Mouse (Mus musculus): ENCODE measurements around the gene Daw1.

Gene Daw1

DNA sequence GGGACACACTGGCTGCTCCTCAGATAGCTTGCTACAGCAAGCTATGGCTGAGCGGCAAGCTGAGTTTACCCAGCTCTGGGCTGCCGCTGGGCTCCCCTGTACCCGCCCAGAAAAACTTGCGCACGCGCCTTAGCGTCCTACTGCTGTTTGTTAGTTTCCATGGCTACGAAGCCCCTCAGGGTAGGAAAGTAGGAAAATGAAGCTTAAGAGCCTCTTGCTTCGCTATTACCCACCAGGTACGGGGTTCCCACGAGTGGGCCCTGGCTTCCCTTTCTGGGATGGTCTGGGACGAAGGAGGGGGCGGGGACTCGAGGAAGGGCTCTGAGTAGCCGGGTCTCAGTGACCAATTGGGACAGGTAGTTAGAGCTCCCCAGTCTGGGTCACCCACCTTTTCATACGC, at the start of gene Daw1:
Gene Daw1 (plus strand): TSS at position 150 of the 400 bp plus-strand sequence.
- peak; percentile 39 for DNase-seq

DNA sequence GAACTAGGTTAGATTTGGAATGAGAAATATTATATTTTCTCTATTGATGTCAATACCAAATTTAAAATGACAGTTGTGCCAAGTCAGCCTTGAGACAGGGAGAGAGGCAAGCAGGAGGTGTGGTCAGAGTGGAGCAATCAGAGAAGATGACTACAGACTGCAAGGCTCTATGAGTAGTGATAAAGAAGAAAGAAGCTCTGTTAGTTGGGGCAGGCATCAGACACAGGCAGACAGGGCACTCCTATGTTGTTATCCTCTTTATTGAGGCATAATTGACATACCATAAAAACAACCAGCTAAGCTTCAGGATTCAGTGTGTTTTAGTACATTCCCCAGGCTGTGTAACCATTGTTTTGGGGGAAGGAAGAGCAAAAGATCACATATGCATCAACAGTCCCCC, 48.6 kb upstream of the Daw1 start:
- DNase-seq = no peak

DNA sequence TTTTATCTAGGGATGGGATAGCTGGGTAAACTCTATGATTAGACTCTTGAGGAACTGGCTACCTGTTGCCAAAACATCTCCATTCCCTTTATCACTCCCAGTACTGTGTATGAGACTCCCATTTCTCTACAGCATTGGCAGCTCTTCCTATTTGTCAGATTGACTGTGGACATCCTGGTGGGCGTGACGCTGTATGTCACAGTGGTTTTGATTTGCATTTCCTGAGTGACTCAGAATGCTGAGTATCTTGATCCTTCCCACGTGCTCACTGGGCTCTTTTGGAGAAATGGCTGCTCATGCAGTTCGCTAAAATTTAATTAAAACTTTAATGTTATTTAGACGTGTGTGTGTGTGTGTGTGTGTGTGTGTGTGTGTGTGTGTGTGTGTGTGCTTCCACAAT, 47.8 kb upstream of the Daw1 start:
- peak; percentile 7 for DNase-seq

DNA sequence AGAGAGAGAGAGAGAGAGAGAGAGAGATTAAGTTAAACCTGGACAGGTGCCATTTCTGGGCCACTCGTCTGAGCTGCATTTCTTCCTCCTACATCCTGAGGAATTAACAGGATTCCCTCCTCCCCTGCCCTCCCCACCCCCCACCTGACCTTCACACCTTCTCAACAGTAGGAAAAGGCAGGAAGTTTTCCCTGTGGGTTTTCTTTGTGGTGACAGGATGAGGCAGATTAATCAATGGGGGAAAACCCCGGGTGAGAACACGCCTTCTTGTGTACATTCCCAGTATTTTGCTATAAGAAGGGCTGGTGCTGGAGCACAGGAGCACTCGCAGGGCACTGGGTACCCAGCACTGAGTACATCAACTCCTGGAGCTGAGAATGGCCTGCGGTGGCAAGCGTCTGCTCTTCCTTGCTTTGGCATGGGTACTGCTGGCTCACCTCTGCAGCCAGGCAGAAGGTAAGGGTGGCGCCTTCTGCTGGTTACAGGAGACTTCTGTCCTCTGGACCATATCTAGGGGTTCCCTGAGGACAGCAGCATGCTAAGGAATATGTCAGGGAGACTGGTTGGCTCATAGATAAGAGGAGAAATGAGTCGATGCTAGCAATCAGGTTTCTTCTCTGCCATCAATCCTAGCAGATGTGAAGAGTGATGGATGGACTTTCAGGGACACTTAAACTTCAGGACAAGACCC, 43.0 kb upstream of the Daw1 start, which contains the start of gene Ccl20:
Gene Ccl20 (plus strand): TSS at position 320 of the 691 bp plus-strand sequence.
- DNase-seq = no peak

DNA sequence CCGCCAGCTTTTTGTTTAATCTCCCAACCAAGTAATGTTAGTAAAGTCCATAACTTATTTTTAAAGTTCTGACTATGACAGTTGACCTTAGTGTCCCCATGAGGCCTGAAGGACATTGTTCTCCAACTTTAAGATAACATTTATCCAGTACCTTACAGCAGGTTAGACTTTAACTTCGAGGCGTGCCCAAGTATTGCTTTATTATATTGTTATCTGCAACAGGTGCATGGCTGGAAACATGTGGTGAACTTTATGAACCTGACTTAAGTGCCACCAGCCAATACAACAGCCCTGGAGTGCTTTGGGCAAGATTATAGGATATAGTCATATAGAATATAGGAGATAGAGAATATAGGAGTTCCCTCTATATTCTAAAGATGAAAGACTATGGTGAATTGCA, 42.3 kb upstream of the Daw1 start:
- no peak for DNase-seq

DNA sequence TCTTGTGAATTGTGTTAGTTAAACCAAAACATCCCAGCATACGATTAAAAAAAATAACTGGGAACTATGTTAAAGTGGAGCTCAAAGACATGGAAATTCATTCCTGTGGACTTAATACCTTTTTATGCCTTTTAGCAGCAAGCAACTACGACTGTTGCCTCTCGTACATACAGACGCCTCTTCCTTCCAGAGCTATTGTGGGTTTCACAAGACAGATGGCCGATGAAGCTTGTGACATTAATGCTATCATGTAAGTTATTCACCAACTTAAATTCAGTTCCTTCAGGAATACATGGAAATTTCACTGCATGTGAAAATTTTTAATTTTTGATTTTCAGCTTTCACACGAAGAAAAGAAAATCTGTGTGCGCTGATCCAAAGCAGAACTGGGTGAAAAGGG, 41.9 kb upstream of the Daw1 start:
- peak; percentile 39 for DNase-seq

DNA sequence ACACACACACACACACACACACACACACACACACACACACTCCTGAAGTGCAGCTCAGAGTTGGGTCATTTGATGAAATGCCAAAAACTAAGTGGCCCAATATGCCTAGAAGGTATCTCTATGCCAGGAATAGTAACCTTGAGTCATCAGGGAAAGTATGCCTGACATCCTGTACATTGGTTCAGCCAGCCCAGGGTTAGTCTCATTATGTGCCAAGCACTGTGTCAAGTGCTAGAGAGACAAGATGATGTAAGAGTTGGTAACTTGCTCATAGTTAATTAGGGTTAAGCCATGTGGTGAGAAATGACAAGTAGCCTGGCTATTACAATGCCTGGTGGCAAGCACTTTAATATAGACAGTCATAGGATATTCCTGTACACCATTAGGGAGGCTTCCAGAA, 39.6 kb upstream of the Daw1 start:
- DNase-seq = no peak

DNA sequence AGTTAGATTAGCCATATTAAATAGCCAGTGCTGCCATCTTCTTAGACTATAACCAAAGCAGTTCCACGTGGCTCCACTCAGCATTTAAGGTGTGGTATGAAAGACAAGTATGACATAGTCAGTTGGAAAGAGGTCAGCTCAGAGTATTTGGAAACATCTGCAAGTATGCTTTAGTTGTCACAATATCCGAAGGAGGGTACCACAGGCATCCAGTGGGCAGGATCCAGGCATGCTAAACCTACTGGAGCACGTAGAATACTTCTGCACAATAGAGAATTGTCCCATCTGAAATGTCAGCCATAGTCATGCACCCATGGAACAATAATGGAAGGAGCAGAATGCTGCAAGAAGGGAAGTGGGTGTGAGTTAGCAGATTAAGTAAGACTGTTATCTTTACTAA, 39.2 kb upstream of the Daw1 start:
- no peak for DNase-seq

DNA sequence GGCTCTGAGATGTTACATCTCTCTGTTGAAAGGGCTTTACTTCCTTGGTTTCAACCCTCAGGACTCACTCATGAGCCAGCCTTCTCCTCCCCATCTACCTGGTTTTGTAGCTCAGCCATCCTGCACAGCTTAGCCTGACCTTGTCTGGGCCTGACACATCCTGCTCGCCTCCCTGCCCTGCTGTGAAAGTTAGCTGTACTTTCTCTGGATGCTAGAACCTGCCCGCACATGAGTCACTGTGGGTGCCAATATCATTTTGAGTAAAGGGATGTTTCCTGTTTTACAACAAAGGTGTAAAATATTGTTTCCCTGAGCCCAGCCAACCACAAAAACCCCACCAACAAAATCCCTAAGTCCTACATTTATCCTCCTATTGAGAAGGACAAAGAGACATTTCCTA, 36.4 kb upstream of the Daw1 start:
- DNase-seq = no peak

DNA sequence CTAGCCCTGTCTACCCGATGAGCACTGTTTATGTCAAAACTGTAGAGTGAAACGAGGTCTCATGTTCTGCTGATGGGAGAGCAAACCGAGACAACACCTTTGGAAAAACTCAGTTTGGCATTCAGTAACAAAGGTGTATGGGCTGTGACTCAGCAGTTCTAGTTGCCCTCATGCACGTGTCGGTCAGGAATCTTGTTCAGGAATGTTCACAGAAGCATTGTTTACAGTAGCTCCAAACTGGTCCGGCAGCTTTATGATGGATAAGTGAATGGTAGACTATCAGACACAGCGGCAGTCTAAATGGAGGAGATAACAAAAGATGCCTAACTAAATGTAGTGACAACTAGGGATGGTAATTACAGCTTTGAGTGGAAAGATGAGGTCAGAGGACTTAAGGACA, 23.7 kb upstream of the Daw1 start:
- no peak for DNase-seq

DNA sequence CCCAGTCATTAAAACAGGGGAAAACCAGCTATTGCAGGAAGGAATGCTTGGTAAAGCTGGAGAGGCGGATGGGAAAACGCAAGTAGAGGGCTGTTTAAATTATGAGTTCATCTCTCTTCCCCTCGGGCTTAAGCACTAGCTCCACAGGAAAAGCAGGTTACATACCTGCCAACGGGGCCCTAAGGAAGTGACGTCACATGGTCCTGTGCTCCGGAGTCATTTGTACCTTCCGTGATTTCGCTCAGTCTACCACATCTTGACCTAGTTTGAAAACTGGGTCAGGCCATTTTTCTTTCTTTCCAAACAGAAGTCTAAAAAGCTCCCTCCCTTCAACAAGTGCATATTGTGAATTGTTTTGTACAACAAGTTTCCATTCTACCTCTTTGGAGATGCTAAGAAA, 21.7 kb upstream of the Daw1 start:
- DNase-seq = no peak

DNA sequence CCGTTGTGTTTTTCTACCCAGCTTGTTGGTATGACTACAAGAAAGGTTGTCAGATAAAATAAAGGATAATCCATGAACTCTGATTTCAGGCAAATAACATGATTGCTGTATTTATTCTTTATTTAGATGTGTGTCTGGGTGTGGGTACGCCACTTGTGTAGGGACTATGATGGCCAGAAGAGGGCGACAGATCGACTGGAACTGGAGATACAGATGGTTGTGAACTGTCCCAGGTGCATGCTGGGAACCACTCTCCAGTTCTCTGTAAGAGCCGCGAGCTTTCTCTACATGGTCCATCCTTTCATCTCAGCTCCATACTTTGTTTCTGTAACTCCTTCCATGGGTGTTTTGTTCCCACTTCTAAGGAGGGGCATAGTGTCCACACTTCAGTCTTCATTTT, 20.8 kb upstream of the Daw1 start:
- DNase-seq = no peak

DNA sequence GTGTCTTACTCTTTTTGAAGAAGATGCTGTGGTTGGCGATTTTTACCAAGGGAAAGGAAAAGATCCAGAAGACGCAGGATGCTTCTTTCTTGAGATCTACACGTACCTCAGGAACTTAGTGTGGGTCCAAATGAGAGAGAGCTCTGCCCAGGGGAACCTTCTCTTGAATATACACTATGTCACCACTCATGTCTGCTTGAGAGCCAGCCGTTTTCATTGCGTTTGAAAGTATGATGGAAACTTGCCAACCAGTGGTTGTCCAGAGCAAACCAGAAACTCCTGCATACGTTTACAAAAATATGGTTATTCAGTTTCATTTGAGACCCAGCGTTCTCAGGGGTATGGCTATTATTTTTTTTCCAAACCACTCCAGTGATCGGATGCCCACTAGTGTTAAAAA, 18.0 kb upstream of the Daw1 start:
- DNase-seq = no peak

DNA sequence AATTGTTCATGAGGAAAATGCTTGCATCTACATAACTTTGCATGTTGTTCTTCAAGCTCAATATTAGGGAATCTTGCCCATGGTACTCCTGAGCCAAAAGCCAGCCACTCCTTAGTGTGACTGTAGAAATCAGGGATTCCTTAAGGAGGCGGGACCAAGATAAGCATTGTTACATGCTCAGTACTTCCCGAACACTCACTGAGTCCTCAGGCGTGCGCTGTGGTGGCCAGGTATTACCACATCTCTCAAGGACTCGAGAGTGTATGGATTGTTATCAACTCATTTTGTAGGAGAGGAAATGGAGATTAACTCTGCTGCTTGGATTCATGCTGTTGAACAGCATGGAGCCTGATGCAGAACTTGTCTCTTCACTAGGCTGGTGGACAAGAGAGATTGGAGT, 17.5 kb upstream of the Daw1 start:
- DNase-seq = no peak

DNA sequence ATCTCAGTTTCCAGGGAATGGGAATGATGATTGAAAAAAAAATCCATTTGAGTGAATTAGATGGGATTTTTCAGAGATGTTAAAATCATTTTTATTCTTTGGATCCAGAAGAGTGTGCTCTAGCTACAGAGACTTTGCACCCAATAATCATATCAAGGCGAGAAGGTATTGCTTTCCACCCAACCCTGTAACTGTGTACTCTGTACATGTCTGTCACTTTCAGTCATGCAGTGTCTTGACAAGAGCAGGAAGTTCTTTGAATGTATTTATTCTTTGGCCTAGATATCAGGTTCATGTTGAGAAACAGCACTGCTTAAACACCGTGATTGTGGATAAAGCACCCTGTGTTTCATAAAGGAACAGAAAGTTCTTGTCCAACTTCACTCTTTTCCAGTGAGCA, 13.0 kb upstream of the Daw1 start:
- no peak for DNase-seq

DNA sequence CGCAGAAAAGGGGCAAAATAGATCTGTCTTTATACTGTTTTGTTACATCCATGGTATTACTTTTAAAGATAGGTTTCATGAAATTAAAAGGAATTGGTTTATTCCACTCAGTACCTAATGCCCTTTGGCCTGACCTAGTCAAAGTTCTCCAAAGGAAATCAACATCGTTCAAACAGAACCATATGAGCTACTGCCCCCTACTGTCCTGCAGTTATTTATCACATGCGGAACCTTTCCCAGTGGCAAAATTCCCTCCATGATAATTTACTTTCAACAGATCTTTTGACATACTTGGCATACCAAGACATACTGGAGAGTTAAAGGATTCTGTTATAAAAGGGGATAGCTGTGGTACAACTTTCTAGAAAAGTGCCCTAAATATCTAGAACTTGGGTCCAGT, 9.3 kb upstream of the Daw1 start:
- no peak for DNase-seq

DNA sequence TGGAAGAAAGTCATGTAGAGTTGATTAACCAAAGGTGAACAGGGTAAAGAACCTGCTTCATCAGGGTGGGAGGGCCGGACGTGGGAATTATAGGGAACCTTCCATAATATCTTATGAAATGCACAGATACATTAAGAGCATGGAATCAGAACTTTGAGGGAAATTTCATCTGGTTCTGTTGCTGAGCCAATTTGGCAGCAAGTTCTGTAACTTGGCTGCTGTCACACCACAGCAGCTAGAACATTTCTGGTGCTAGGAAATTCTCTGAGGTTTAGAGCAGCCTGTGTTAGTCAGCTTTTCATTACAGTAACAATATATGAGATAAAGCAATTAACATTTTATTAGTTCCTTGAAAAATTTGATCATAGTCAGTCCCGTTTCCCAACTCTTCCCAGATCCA, 6.6 kb upstream of the Daw1 start:
- DNase-seq = peak; percentile 49

DNA sequence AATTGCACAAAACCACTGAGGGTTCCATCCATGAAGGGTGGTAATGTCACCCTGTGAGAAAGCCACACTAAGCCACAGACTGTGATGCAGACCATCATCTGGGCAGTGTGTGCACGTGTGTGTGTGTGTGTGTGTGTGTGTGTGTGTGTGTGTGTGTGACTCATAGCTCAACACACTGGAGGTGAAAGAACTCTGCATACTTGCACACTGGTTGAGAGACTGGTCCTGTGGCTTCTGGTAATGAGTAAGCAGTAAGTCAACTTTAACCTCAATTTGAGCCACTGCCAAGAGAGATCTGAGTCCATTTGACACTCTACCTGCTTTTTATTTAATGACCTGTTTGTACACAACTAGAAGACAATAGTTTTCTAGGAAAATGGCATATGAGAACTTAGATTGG, 2.7 kb upstream of the Daw1 start:
- DNase-seq = no peak

DNA sequence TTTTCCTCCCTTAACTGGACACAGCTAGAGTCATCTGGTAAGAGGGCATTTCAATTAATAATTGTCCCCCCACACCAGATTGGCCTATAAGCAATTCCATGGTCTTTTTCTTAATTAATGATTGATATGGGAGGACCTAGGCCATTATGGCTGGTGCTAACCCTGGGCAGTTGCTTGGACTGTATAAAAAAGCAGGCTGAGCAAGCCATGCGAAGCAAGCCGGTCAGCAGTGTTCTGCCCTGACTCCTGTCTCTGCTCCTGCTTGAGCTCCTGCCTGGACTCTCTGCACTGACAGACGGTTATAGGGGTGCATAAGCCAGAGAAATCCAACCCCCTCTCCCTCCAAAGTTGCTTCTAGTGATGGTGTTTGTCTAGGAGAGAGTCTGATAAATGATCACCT, 2.1 kb downstream of the Daw1 start:
- no peak for DNase-seq

DNA sequence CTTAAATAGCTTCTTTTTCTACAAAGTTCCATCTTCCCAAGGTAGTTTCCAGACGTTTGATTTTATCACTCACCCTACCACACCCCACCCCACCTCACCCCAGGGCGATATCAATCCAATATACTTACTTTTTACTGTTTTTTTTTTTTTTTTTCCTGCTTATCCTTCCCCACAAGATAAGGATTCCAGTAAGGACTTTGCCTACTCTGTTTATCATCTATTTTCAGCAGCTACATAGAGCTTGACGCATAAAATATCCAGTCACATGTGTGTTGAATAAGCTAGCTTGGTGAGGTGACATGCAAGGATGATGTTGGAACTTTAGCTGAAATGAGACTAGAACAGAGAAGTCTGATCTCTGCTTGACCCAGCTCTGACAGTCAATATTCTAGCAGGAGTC, 4.5 kb downstream of the Daw1 start:
- DNase-seq = no peak

DNA sequence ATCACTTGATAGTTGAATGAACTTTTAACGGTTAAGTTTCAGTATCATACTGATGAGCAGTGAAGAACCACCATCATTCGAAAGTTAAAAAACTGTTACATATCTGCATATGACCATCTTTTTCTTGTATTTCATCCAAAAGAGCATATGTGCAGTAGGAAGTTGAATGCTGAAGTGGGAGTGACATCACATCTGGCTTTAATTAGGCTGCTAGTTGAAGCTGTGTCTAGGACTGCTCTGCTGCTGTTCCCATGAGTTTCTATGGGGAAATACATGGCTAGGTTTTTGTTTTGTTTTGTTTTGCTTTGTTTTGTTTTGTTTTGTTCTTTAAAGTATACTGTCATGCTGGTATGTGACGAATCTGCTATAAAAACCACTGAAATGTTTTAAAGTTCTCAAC, 9.6 kb downstream of the Daw1 start:
- no peak for DNase-seq

DNA sequence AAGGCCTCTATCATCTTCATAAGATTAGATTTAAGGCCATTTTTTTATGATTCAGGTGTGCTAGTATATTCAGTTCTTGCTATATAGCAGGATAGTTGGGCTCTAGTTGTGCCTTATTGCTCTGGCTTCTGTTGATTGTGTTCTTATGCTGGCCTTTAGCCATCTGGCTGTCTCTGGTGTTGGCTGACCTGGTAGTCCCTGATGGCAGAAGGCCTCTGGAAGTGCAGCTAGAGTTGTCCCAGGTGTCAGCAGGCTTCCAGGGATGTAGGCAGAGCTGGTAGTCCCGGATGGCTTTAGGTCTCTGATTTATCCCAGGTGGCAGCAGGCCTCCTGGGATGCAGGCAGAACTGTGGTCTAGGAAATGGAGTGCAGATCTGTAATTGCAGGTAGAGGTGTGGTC, 16.4 kb downstream of the Daw1 start:
- no peak for DNase-seq

DNA sequence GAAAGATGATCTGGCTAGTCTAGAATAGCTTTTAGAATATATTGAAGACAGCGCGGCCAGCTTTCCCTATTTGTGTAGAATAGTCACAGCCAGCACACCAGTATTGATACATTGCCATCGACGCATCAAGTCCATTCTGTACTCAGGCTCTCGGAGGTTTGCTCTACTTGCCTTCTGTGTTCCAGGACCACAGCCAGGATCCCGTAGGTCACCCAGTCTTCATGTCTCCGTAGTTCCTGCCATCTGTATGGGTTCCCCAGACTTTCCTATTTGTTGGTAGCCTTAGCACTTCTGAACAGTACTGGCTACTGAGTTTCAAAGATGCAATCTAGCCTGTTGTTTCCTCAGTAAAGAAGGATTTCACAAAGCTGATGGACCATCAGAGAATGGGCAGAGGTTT, 20.0 kb downstream of the Daw1 start:
- no peak for DNase-seq

DNA sequence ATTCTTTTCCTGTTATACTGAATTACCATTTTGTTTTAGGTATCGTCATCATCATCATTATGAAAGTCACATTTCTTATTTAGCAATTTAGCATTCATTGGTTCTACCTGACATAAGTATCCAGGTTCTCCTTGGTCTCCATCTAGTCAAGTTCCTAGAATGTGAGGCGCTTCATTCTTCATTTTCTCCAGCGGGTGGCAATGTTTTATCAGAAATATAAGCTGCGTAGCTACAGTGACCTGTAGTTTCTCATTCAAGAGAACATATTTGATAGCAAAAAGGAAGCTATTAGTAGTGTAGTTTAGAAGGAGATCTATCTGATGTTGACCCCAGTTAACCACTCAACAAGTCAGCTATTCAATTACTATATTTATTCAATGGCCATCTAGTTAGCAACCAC, 21.9 kb downstream of the Daw1 start:
- no peak for DNase-seq

DNA sequence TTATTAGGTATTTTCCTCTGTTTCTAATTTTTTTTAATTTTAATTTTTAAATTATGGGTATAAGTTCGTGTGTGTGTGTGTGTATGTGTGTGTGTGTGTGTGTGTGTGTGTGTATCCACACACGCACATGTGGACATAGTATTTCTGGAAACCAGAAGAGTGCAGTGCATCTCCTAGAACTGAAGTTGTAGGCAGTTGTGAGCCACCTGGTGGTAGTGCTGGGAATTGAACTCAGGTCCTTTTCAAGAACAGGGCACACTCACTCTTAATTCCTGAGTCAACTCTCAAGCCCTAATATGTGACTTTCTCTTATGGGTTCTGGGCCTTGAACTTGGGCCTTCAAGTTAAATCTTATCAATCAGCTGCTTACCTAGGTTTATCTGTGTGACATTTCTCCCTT, 27.6 kb downstream of the Daw1 start:
- peak; percentile 12 for DNase-seq

DNA sequence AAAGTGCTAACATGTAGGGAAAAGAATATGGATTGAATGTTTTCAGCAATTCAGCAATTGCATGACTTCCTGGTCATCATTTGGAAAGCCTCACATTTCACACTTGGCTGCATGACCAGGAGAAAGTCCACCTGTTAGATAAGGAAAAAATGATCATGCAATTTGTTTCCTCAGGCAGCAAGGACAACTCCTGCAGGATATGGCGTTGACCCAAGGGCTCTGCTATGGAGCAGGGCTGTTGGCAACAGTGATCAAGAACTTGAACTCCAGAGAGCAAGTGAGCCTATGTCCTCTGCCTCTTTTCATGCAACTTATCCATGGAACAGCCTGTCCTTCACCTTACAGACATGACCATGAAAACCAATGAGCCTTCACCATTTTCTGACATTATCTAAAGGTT, 50.4 kb downstream of the Daw1 start:
- DNase-seq = no peak

Data from layer of hippocampus, adult 9-11 months (tissue).